Mouse (Mus musculus) C2C12 (cell line): Measurements from ENCODE around the gene Gm17455. TPM values are rescaled to one million over a fixed set of nuclear protein-coding genes. Genes with fewer than 3 reads are reported as not detected.
A peak's percentile ranks its signal among the peaks of the same experiment; 100 is the strongest.

Experiments used
- H3K27me3 ChIP-seq: one replicate; pipeline ENCODE4 v1.6.1; 2011; ENCODE audit not compliant: control insufficient read depth, insufficient read depth, insufficient read length
- H3K36me3 ChIP-seq: one replicate; pipeline ENCODE4 v1.6.1; 2011; ENCODE audit not compliant: control insufficient read depth, insufficient read depth
- H3K4me3 ChIP-seq: one replicate; pipeline ENCODE4 v1.5.1; 2011; ENCODE audit warnings: mild to moderate bottlenecking, control low read depth; ENCODE audit not compliant: poor library complexity, insufficient read depth, severe bottlenecking
- H3K79me2 ChIP-seq: one replicate; pipeline ENCODE4 v1.6.1; 2011; ENCODE audit not compliant: control insufficient read depth, insufficient read depth
- H3K79me3 ChIP-seq: one replicate; pipeline ENCODE4 v1.6.1; 2011; ENCODE audit warnings: low read depth, control low read depth
- H3ac ChIP-seq: one replicate; pipeline ENCODE3; 2011; ENCODE audit warnings: low read depth; ENCODE audit not compliant: control insufficient read depth, insufficient read length
- CEBPB ChIP-seq: IDR thresholded peaks from one replicate; pipeline ENCODE4 v1.6.1; 2011; ENCODE audit warnings: low read depth, mild to moderate bottlenecking, control low read depth, moderate library complexity
- CTCF ChIP-seq: IDR thresholded peaks from one replicate; pipeline ENCODE4 v1.5.1; 2011; ENCODE audit not compliant: control insufficient read depth, insufficient read depth, insufficient read length
- FOSL1 ChIP-seq: IDR thresholded peaks from one replicate; pipeline ENCODE4 v1.8.0; 2011; ENCODE audit warnings: mild to moderate bottlenecking, low read length; ENCODE audit not compliant: poor library complexity, insufficient read depth, severe bottlenecking
- MAX ChIP-seq: IDR thresholded peaks from one replicate; pipeline ENCODE4 v1.6.1; 2011; ENCODE audit warnings: mild to moderate bottlenecking, control low read depth
- MYOD1 ChIP-seq: IDR thresholded peaks from one replicate; pipeline ENCODE4 v1.6.1; 2011; ENCODE audit warnings: low read depth; ENCODE audit not compliant: control insufficient read depth, insufficient read length
- MYOG ChIP-seq: IDR thresholded peaks from one replicate; pipeline ENCODE4 v1.6.1; 2011; ENCODE audit not compliant: control insufficient read depth, insufficient read length; ENCODE audit errors: extremely low read depth
- USF1 ChIP-seq: IDR thresholded peaks from one replicate; pipeline ENCODE4 v1.6.1; 2011; ENCODE audit warnings: low read depth, mild to moderate bottlenecking, control low read depth, moderate library complexity
- polyA plus RNA-seq: library from polyadenylated mRNA; unstranded; fragments of >200 nt; fragmentation: generic; extraction: Trizol; gene quantifications from one replicate; pipeline ENCODE4 v1.2.1, GENCODE M21; 2012; ENCODE audit warnings: missing spikeins

Gm17455 gene
- polyA plus RNA-seq, 1 experiment, result not detected

DNA sequence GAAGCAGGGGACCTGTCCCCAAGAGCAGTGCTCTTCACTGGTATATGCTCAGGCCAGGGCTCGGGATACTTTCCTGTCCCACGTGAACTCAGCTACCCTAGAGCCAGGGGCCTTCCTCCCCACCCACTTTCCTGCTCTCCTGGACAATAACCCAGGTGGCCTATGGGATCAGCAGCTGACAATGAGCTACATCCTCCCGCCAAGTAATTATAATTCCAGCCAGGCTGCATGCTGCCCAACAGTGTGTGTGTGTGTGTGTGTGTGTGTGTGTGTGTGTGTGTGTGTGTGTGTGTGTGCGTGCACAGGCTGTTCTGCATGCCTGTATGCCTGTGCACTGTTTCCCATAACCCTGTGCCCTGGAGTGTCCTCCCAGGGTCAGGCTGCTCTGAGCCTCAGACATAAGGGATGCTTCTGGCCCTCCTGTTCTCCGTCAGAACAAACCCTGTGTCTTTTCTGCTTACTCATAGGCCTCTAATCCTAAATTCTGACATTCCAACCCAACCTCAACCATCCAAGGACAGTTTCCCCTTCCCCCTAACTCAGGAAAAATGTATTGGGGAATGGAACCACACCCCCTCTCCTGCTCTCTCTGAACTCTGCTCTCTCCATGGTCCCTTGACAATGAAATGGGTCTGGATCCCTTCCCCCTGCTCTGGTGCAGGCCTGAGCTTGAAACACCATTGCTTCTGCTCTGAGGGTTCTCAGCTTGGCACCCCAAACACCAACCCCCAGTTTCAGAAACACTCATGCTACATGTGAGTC, 46.1 kb upstream of the Gm17455 start:
- TF ChIP-seq MYOD1, result no peak
- no peak for TF ChIP-seq CTCF
- TF ChIP-seq USF1, result no peak
- TF ChIP-seq MYOG, result no peak
- no peak for TF ChIP-seq FOSL1
- no peak for TF ChIP-seq MAX
- TF ChIP-seq CEBPB, result no peak
- Histone ChIP-seq H3K27me3 (no peaks in the 10 kb centered on the region), H3K4me3 (no peak overlapping the region), H3ac (no peak overlapping the region), H3K79me2 (no peaks in the 10 kb centered on the region), H3K36me3 (no peaks in the 10 kb centered on the region), H3K79me3 (no peaks in the 10 kb centered on the region)

DNA sequence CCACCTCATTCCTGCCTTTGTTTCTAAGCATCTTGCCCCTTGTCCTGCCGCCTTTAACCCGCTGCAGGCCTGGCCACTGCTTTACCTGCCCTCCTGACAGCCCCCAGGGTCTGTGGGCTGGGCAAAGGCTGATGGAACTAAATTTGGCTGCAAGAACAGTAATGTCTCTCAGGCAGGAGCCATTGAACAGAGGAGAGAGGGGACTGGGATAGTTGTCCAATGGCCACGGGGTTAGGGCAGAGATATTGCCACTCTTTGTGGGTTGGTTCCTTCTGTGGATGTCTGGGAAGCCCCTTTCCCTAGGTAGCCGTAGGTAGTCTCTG, 45.6 kb upstream of the Gm17455 start:
- Histone ChIP-seq H3K79me3 (no peaks in the 10 kb centered on the region), H3K79me2 (no peaks in the 10 kb centered on the region), H3K4me3 (no peak overlapping the region), H3K27me3 (no peaks in the 10 kb centered on the region), H3ac (no peak overlapping the region), H3K36me3 (no peaks in the 10 kb centered on the region)
- TF ChIP-seq MYOG, result no peak
- no peak for TF ChIP-seq CEBPB
- no peak for TF ChIP-seq FOSL1
- TF ChIP-seq MAX, result no peak
- TF ChIP-seq CTCF, result no peak
- TF ChIP-seq USF1, result no peak
- TF ChIP-seq MYOD1, result no peak

DNA sequence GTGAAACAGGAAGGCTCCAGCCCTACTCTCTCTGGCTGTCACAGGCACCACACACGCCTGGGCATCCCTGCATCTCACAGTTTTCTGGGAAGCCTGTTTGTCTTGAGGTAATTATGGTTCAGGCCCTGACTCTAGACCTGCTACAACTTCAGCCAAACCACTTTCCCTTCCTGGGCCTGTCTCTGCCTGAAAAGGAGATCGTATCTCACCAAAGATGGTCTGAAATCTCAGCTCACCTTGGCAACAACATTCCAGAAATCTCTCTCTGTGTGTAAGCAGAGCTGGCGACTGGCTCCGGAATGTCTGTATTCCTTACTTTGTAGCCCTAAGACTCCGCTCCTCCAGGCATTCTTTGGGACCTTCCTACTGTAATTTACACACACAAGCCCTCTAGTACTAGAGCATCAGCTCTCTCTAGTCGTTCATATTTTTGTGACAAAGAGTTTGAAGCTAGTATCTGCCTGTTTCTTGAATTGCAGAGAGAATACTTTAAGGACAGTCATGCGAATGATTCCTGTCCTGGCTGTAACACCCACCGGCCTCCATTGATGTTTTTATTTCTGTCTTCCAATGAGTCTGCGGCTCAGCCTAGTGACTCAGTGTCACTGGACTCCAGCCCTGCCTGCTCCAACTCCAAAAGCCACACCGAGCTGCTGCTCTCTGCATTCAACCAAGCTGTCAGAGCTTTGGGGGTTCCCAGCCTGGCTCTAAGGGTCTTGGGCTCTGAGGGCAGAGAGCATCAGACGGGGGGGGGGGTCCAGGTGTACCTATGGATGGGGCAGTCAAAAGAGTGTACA, 44.4 kb upstream of the Gm17455 start:
- Histone ChIP-seq H3K4me3 (no peak overlapping the region), H3K79me2 (no peaks in the 10 kb centered on the region), H3K27me3 (no peaks in the 10 kb centered on the region), H3K36me3 (no peaks in the 10 kb centered on the region), H3K79me3 (no peaks in the 10 kb centered on the region), H3ac (no peak overlapping the region)
- no peak for TF ChIP-seq MYOD1
- peak; percentile 23 for TF ChIP-seq FOSL1
- no peak for TF ChIP-seq MYOG
- TF ChIP-seq CEBPB, result no peak
- no peak for TF ChIP-seq CTCF
- TF ChIP-seq USF1, result no peak
- TF ChIP-seq MAX, result no peak

DNA sequence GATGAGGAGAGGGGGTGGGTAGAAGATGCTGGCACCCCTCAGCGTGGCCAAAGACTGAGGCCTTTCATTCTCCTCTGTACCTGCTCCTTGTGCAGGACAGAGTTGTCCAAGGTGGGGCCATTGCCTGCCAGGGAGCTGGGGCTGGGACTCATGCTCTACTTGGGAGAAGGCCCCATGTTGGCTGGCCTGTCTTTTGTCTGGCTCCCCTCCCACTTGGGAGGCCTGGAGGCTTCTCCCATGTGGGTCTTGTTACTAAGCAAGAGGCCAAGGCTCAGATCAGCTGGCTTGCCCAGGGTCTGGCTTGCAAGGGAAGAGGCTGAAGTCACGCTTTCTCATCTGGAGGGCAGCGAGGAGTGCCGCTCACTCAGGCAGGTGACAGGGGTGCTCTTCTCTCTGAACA, 42.1 kb upstream of the Gm17455 start:
- no peaks in the 10 kb centered on the region for H3K36me3 ChIP-seq
- no peaks in the 10 kb centered on the region for H3K79me3 ChIP-seq
- no peaks in the 10 kb centered on the region for H3K27me3 ChIP-seq
- no peaks in the 10 kb centered on the region for H3K79me2 ChIP-seq
- H3K4me3 ChIP-seq, result no peak overlapping the region
- TF ChIP-seq MAX (no peak), FOSL1 (no peak), CEBPB (no peak), CTCF (no peak), MYOG (no peak)
- H3ac ChIP-seq, result no peak overlapping the region

DNA sequence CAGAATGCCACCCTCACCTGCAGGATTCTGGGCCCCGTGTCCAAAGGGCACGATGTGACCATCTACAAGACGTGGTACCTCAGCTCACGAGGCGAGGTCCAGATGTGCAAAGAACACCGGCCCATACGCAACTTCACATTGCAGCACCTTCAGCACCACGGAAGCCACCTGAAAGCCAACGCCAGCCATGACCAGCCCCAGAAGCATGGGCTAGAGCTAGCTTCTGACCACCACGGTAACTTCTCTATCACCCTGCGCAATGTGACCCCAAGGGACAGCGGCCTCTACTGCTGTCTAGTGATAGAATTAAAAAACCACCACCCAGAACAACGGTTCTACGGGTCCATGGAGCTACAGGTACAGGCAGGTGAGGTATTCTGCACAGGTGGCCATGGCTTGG, 41.6 kb upstream of the Gm17455 start:
- Histone ChIP-seq H3K36me3 (no peaks in the 10 kb centered on the region), H3ac (no peak overlapping the region), H3K79me3 (no peaks in the 10 kb centered on the region), H3K79me2 (no peaks in the 10 kb centered on the region), H3K4me3 (no peak overlapping the region), H3K27me3 (no peaks in the 10 kb centered on the region)
- TF ChIP-seq MYOG (no peak), MYOD1 (no peak), FOSL1 (no peak), CTCF (no peak), MAX (no peak), CEBPB (no peak), USF1 (no peak)
